Mouse (Mus musculus) olfactory bulb, adult 2 months (tissue): ENCODE measurements around the gene Nmt1.

Source experiments
- CTCF ChIP-seq: fragments of 200-500 bp; IDR thresholded peaks from 2 replicates; pipeline ENCODE4 v1.5.1; 2012; ENCODE audit warnings: low read depth, mild to moderate bottlenecking, low read length, moderate library complexity; ENCODE audit not compliant: insufficient read depth
- POLR2A ChIP-seq: fragments of 200-500 bp; IDR thresholded peaks from 2 replicates; pipeline ENCODE4 v1.6.1; 2012; ENCODE audit warnings: mild to moderate bottlenecking, low read depth, low read length, moderate library complexity; ENCODE audit not compliant: insufficient read depth

DNA sequence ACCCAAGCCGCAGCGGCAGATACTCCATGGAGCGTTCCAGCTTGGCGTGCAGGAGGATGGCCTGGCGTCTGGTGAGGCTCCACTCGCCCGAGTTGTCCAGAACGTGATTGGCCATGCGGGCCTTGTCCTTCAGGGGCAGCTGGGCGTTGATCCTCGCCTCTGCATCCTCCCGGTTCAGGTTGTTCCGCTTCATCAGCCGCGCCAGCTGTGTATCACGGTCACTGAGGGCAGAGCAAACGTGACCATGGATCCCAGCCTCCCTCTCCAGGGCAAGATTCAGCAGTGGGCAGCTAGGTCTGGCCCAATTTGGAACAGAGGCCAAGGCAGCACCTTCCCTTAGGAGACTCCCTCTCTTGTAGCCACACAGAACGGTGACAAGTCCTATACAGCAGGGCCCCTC, 33.0 kb upstream of the Nmt1 start:
- no peak for TF ChIP-seq CTCF
- TF ChIP-seq POLR2A, result no peak
